Mouse (Mus musculus): ENCODE results near the gene Slc39a11. TPM values are rescaled to one million over a fixed set of nuclear protein-coding genes. Genes with fewer than 3 reads are reported as not detected.
A peak's percentile ranks its signal among the peaks of the same experiment; 100 is the strongest.

Slc39a11 gene
- polyA plus RNA-seq, 1 experiment, result 32.4 TPM

GRCm38 (mm10) chr11:113230410-113231132, 419.3 kb downstream of the Slc39a11 start:
- no peaks in the 10 kb centered on the region for H3K27me3 ChIP-seq (ENCODE audit: control insufficient read depth, insufficient read depth, low read length)
- no peak overlapping the region for H3K4me3 ChIP-seq (ENCODE audit: low read depth, low read length)
- 77% methylated on average over 6 of the region's 6 CpGs for WGBS
- H3K4me1 ChIP-seq (ENCODE audit: control insufficient read depth, insufficient read depth, insufficient read length, low read length), result peaks cover 3% of the 10 kb centered on the region; the same call in 1 of the 2 replicates
- TF ChIP-seq CTCF (IDR thresholded peaks at IDR 0.05; ENCODE audit: extremely low read depth, insufficient read length, insufficient replicate concordance, low read depth, low read length) (no peak), POLR2A (IDR thresholded peaks at IDR 0.05; ENCODE audit: low read depth, low read length) (no peak)
- no peak overlapping the region for H3K27ac ChIP-seq (ENCODE audit: insufficient read depth, low read depth, low read length)
- H3K36me3 ChIP-seq (ENCODE audit: control insufficient read depth, insufficient read depth, low read length), result no peaks in the 10 kb centered on the region

GRCm38 (mm10) chr11:113225748-113226147, 424.1 kb downstream of the Slc39a11 start:
- WGBS, result 28% methylated on average over 3 of the region's 3 CpGs
- Histone ChIP-seq H3K27ac (ENCODE audit: insufficient read depth, low read depth, low read length) (no peak overlapping the region), H3K36me3 (ENCODE audit: control insufficient read depth, insufficient read depth, low read length) (no peaks in the 10 kb centered on the region), H3K4me3 (ENCODE audit: low read depth, low read length) (no peak overlapping the region), H3K4me1 (ENCODE audit: control insufficient read depth, insufficient read depth, insufficient read length, low read length) (peaks cover 25% of the 10 kb centered on the region; the same call in 1 of the 2 replicates), H3K27me3 (ENCODE audit: control insufficient read depth, insufficient read depth, low read length) (no peaks in the 10 kb centered on the region)
- no peak for TF ChIP-seq CTCF (IDR thresholded peaks at IDR 0.05; ENCODE audit: extremely low read depth, insufficient read length, insufficient replicate concordance, low read depth, low read length)
- no peak for TF ChIP-seq POLR2A (IDR thresholded peaks at IDR 0.05; ENCODE audit: low read depth, low read length)

GRCm38 (mm10) chr11:113223756-113224323, 426.0 kb downstream of the Slc39a11 start:
- no peaks in the 10 kb centered on the region for H3K27me3 ChIP-seq (ENCODE audit: control insufficient read depth, insufficient read depth, low read length)
- H3K36me3 ChIP-seq (ENCODE audit: control insufficient read depth, insufficient read depth, low read length), result no peaks in the 10 kb centered on the region
- peak overlapping the region; percentile 35 for H3K4me3 ChIP-seq (ENCODE audit: low read depth, low read length)
- 9% methylated on average over 4 of the region's 4 CpGs for WGBS
- H3K4me1 ChIP-seq (ENCODE audit: control insufficient read depth, insufficient read depth, insufficient read length, low read length), result peaks cover 26% of the 10 kb centered on the region; the same call in 1 of the 2 replicates
- peak overlapping the region; percentile 58 for H3K27ac ChIP-seq (ENCODE audit: insufficient read depth, low read depth, low read length)
- TF ChIP-seq CTCF (IDR thresholded peaks at IDR 0.05; ENCODE audit: extremely low read depth, insufficient read length, insufficient replicate concordance, low read depth, low read length) (no peak), POLR2A (IDR thresholded peaks at IDR 0.05; ENCODE audit: low read depth, low read length) (no peak)

GRCm38 (mm10) chr11:113221267-113222195, 428.3 kb downstream of the Slc39a11 start:
- Histone ChIP-seq H3K27ac (ENCODE audit: insufficient read depth, low read depth, low read length) (peak overlapping the region; percentile 23; the same call in 1 of the 2 replicates), H3K4me1 (ENCODE audit: control insufficient read depth, insufficient read depth, insufficient read length, low read length) (peaks cover 26% of the 10 kb centered on the region; the same call in 1 of the 2 replicates), H3K4me3 (ENCODE audit: low read depth, low read length) (no peak overlapping the region), H3K27me3 (ENCODE audit: control insufficient read depth, insufficient read depth, low read length) (no peaks in the 10 kb centered on the region), H3K36me3 (ENCODE audit: control insufficient read depth, insufficient read depth, low read length) (no peaks in the 10 kb centered on the region)
- WGBS, result 16% methylated on average over 18 of the region's 18 CpGs
- peak; percentile 9; the same call in 1 of the 2 replicates for TF ChIP-seq CTCF (IDR thresholded peaks at IDR 0.05; ENCODE audit: extremely low read depth, insufficient read length, insufficient replicate concordance, low read depth, low read length)
- TF ChIP-seq POLR2A (IDR thresholded peaks at IDR 0.05; ENCODE audit: low read depth, low read length), result no peak

GRCm38 (mm10) chr11:113220649-113221048, 429.2 kb downstream of the Slc39a11 start:
- TF ChIP-seq CTCF (IDR thresholded peaks at IDR 0.05; ENCODE audit: extremely low read depth, insufficient read length, insufficient replicate concordance, low read depth, low read length) (no peak), POLR2A (IDR thresholded peaks at IDR 0.05; ENCODE audit: low read depth, low read length) (no peak)
- 31% methylated on average over 2 of the region's 2 CpGs for WGBS
- Histone ChIP-seq H3K4me3 (ENCODE audit: low read depth, low read length) (no peak overlapping the region), H3K27ac (ENCODE audit: insufficient read depth, low read depth, low read length) (no peak overlapping the region), H3K27me3 (ENCODE audit: control insufficient read depth, insufficient read depth, low read length) (no peaks in the 10 kb centered on the region), H3K36me3 (ENCODE audit: control insufficient read depth, insufficient read depth, low read length) (no peaks in the 10 kb centered on the region), H3K4me1 (ENCODE audit: control insufficient read depth, insufficient read depth, insufficient read length, low read length) (peaks cover 26% of the 10 kb centered on the region; the same call in 1 of the 2 replicates)

- TF ChIP-seq CTCF (IDR thresholded peaks at IDR 0.05; ENCODE audit: extremely low read depth, insufficient read length, insufficient replicate concordance, low read depth, low read length), result no peak
- TF ChIP-seq POLR2A (IDR thresholded peaks at IDR 0.05; ENCODE audit: low read depth, low read length), result no peak
- H3K27ac ChIP-seq (ENCODE audit: insufficient read depth, low read depth, low read length), result 0 out of 2 replicates have a peak overlapping the region, but pooled peaks have one; percentile 29
- no peaks in the 10 kb centered on the region for H3K27me3 ChIP-seq (ENCODE audit: control insufficient read depth, insufficient read depth, low read length)
- no peaks in the 10 kb centered on the region for H3K36me3 ChIP-seq (ENCODE audit: control insufficient read depth, insufficient read depth, low read length)
- H3K4me1 ChIP-seq (ENCODE audit: control insufficient read depth, insufficient read depth, insufficient read length, low read length), result peaks cover 9% of the 10 kb centered on the region; the same call in 1 of the 2 replicates
- WGBS, result 25% methylated on average over 7 of the region's 7 CpGs
- H3K4me3 ChIP-seq (ENCODE audit: low read depth, low read length), result no peak overlapping the region
Measured at GRCm38 (mm10) chr11:113214741-113215140, 435.1 kb downstream of the Slc39a11 start.

All from small intestine, adult 2 months (tissue).